Mouse (Mus musculus): ENCODE measurements at regions not wholly inside any gene's neighbourhood (a gene's known extent, or its start where the extent isn't known, plus 50 kb on each side); places are given as distances from the start of the nearest gene placed in this dataset.

DNA sequence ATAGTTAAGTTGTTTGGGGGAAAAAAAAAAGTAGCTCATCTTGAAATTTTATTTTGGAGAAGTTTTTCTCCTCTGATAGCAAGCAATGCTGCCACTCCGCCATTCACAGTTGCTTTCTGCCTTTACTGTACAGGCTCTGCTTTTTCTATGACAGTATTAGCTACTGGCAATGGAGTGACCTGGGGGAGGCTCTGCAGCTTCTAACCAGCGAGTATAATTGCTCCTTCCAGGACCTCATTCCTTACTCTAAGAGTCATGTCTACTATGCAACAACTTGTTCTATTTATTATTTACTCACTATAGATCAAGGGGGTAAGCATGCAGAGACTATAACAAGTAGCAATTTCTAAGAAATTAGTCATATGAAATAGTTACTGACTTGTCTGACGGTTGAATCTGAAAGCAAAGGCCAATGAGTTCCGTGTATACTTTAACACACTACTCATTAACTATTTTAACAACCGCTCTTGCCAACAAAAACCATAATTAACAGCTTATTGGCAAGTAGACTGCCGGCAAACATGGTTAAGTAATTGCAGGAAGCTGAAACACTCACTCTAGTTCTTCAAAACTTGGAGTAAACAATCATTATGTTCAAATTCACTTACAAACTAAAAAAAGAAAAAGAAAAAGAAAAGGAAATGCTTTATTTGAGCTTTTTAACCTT lies 432.9 kb upstream of the B3galt2 start:
- no peak overlapping the region for H3K4me3 ChIP-seq
- no peak for DNase-seq (ENCODE audit: low spot score)
- H3K36me3 ChIP-seq, result no peaks in the 10 kb centered on the region
- H3K27ac ChIP-seq, result no peak overlapping the region
- H3K27me3 ChIP-seq (ENCODE audit: insufficient read depth, poor library complexity, severe bottlenecking), result no peaks in the 10 kb centered on the region
- H3K4me1 ChIP-seq (replicated peaks), result no peaks in the 10 kb centered on the region
- WGBS, result 89% methylated on average over 6 of the region's 6 CpGs
- H3K9me3 ChIP-seq, result no peaks in the 10 kb centered on the region

DNA sequence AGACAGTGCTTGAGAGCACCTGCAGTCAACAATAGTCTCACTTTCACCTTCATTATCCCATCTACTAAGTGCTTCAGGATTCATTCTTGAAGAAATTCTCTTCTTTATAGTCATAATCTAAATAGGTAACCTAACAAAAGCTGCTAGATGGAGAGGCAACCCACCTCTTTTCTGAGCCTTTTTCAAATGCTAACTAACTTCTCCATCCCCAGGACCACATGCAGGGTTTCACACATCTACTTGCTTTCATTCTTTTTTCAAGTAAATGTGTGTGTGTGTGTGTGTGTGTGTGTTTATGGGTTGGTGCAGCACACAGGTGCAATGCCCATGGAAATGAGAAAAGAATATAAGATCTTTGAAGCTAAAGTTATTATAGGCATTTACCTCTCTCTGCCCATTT lies 423.1 kb upstream of the B3galt2 start:
- H3K4me1 ChIP-seq (replicated peaks), result no peaks in the 10 kb centered on the region

DNA sequence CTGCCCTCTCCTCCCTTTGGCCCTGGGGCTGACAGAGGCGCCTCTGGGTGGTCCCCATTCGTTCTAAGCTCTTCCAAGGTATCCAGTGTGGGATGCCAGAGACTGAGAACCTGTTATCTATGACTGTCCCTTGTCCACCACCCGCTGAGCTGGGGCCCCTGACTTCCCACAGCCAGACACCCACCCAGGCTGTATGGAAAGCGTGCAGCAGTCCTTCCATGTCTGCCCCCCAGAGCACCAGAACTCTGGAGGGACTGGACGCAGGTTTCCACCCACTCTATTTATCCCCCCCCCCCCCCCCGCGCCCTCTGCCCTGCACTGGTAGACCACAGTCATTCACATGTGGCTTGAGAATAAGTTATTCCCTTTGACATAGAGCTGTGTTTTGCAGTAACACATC lies 408.5 kb upstream of the B3galt2 start:
- Histone ChIP-seq H3K27ac (no peak overlapping the region), H3K9me3 (no peaks in the 10 kb centered on the region), H3K36me3 (no peaks in the 10 kb centered on the region), H3K27me3 (ENCODE audit: insufficient read depth, poor library complexity, severe bottlenecking) (no peaks in the 10 kb centered on the region), H3K4me1 (replicated peaks) (no peaks in the 10 kb centered on the region), H3K4me3 (no peak overlapping the region)
- WGBS, result 86% methylated on average over 7 of the region's 7 CpGs
- DNase-seq (ENCODE audit: low spot score), result no peak

More for the DNA sequence above, 423.1 kb upstream of the B3galt2 start:
- Histone ChIP-seq H3K9me3 (no peaks in the 10 kb centered on the region), H3K36me3 (no peaks in the 10 kb centered on the region), H3K27me3 (ENCODE audit: insufficient read depth, poor library complexity, severe bottlenecking) (no peaks in the 10 kb centered on the region), H3K4me3 (no peak overlapping the region), H3K27ac (no peak overlapping the region)
- no peak for DNase-seq (ENCODE audit: low spot score)

DNA sequence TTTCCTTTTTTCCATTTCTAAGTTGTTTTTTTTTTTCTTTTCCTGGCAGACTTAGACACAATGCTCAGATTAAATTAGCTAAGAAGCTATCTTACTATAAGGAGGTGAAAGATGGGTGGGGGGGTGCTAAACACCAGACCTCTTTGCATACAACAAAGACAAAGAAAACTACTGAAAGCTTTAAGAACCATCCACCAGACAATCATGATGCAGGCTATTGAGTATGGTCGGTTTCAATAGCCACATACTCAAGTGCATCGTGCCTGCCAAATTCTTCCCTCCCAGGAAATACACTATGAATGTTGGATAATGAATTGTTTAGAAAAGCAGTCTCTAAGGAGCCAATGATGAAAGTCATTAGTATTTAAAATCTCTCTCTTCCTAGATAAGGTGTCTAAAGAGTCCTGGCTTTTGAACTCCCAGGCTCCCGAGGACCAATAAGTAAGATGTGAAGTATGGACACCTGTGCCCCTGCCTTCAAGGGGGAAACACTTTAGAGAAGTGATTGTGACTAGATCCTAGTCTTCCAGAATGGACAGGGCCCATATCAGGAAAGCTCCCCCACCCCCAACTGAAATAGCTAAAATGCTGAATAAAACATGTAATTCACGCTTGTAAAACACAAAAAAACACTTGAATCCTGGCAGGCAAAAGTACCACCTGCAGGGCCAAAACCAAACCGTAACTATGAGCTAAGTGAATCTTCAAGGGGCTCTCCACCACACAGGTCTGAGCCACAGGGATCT lies 381.8 kb upstream of the B3galt2 start:
- Histone ChIP-seq H3K27me3 (ENCODE audit: insufficient read depth, poor library complexity, severe bottlenecking) (no peaks in the 10 kb centered on the region), H3K4me3 (no peak overlapping the region), H3K27ac (no peak overlapping the region), H3K4me1 (replicated peaks) (no peaks in the 10 kb centered on the region), H3K9me3 (no peaks in the 10 kb centered on the region), H3K36me3 (no peaks in the 10 kb centered on the region)
- WGBS, result 81% methylated on average over 5 of the region's 5 CpGs
- no peak for DNase-seq (ENCODE audit: low spot score)

DNA sequence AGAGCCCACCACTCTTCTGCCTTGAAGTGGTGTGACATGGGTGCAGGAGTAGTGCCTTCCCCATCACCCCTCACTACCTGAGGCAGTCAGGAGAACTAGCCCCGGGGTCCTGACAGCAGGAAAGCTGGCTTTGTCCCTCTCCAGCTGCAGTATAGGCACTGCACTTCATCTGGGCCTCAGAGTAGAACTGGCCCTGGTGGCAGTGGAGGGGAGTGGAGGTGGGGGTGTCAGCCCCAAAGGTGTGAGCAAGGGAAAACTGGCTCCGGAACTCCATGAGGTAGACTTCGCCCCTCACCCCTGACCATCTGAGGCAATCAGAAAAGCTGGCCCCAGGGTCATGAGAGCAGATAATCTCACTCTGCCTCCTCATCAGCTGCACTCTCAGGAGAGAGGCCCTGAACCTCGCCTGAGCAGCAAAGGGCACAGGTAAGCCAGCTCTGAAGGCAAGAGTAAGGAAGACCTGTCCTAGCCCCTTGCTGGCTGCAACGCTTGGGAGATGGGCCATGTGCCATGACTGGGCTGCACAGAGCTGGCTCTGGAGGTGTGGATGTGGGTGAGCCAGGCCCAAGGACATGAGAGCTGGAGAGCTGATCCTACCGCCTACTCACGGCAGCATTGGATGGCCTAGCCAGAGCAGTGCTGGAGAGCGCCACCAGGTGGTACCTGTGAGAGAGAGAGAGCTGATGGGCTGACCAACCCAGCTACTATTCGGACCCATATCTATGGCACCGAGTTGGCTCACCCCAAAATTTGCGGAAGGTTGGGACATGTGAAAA lies 377.0 kb upstream of the B3galt2 start:
- H3K27ac ChIP-seq, result no peak overlapping the region
- H3K4me3 ChIP-seq, result no peak overlapping the region
- H3K27me3 ChIP-seq (ENCODE audit: insufficient read depth, poor library complexity, severe bottlenecking), result no peaks in the 10 kb centered on the region
- no peaks in the 10 kb centered on the region for H3K36me3 ChIP-seq
- no peak for DNase-seq (ENCODE audit: low spot score)
- no peaks in the 10 kb centered on the region for H3K4me1 ChIP-seq (replicated peaks)
- H3K9me3 ChIP-seq, result no peaks in the 10 kb centered on the region
- WGBS, result 79% methylated on average over 11 of the region's 11 CpGs

DNA sequence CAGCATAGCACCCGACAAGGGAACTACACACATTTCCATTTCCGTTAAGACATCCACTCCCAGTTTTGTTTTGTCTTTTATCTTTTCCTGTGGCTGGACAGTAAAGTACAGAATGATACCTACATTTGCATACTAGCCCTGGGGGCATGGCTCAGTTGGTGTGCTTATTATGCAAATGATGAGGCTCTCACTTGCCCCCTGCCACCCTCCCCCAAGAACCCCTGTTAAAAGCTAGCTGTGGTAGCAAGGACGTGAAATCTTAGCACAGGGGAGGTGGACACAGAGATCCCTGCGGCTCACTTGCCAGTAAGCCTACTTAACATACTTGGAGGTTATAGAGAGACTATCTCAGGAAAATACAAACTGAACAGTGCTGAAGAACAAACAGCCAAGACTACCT lies 375.2 kb upstream of the B3galt2 start:
- no peaks in the 10 kb centered on the region for H3K27me3 ChIP-seq (ENCODE audit: insufficient read depth, poor library complexity, severe bottlenecking)
- H3K4me3 ChIP-seq, result no peak overlapping the region
- H3K9me3 ChIP-seq, result no peaks in the 10 kb centered on the region
- no peaks in the 10 kb centered on the region for H3K36me3 ChIP-seq
- DNase-seq (ENCODE audit: low spot score), result no peak
- H3K4me1 ChIP-seq (replicated peaks), result no peaks in the 10 kb centered on the region
- no peak overlapping the region for H3K27ac ChIP-seq
- 81% methylated on average over 4 of the region's 4 CpGs for WGBS

DNA sequence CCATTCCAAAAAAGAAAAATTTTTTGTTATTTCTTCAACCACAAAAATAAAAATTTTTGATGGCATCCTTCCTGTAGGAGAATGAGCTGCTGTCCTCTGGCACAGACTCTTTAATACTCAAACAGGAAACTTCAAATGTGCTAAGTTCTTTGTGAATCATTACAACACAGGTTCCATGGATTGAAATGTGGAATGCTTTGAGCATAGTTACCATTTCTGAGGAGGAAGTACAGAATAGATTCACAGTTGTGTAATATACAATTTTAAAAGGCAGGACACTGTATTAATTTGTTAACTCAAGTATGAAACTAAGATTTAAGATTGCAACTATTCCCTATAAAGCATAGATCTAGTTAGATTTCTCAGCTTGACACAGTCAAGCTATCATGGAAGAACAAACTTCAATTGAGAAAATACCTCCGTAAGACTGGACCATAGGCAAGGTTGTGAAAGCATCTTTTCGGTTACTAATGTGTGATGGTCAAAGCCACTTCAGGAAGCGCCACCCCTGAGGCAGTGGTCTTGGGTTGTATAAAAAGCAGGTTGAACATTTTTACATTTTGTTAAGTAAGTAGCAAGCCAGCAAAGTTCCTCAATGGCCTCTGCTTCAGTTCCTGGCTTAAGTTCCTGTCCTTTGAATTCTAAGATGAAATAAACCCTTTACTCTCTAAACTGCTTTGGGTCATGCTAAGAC lies 354.0 kb upstream of the B3galt2 start:
- Histone ChIP-seq H3K9me3 (no peaks in the 10 kb centered on the region), H3K27me3 (ENCODE audit: insufficient read depth, poor library complexity, severe bottlenecking) (no peaks in the 10 kb centered on the region), H3K4me1 (replicated peaks) (no peaks in the 10 kb centered on the region), H3K4me3 (no peak overlapping the region), H3K36me3 (no peaks in the 10 kb centered on the region), H3K27ac (no peak overlapping the region)
- DNase-seq (ENCODE audit: low spot score), result no peak
- 94% methylated on average over 3 of the region's 3 CpGs for WGBS

DNA sequence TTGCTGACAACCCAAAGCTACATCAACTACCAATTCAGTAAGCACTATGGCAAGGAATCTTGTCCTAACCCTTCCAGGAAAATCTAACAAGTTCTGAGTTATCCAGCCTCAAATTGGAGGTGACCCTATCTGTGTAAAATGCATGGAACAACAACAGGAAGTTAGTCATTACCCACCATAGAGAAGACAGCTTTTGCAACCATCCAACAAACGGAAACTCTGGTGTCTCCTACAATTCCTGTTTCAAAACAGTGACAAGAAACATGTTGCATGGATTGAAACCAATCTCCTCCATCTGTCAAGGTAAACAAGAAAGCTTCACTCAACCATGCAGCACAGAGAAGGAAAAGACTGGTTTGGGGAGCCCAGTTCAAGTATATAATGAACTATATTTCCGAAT lies 353.0 kb upstream of the B3galt2 start:
- Histone ChIP-seq H3K4me3 (no peak overlapping the region), H3K9me3 (no peaks in the 10 kb centered on the region), H3K4me1 (replicated peaks) (no peaks in the 10 kb centered on the region), H3K27me3 (ENCODE audit: insufficient read depth, poor library complexity, severe bottlenecking) (no peaks in the 10 kb centered on the region), H3K27ac (no peak overlapping the region), H3K36me3 (no peaks in the 10 kb centered on the region)
- WGBS, result 83% methylated on average over 2 of the region's 2 CpGs
- no peak for DNase-seq (ENCODE audit: low spot score)

DNA sequence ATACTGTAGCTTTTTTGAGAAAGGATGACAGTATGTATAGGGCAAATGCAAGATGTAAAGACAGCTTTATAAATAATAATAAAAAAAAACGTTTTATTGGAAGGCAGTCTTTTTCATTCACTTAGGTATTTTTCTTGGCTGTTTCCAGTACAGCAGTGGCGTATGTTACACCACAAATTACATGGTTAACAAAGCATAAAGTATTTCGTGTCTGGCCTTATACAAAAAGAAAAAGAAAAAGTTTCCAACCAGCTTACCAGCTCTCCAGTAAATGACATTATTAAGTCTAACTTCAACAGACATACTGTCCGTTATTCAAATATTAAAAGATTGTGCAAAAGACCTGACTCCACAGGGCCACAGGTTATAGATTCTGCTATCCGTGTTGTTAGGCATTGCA lies 343.9 kb upstream of the B3galt2 start:
- H3K4me1 ChIP-seq (replicated peaks), result no peaks in the 10 kb centered on the region
- no peak overlapping the region for H3K4me3 ChIP-seq
- WGBS, result 80% methylated on average over 5 of the region's 5 CpGs
- no peak overlapping the region for H3K27ac ChIP-seq
- DNase-seq (ENCODE audit: low spot score), result no peak
- no peaks in the 10 kb centered on the region for H3K27me3 ChIP-seq (ENCODE audit: insufficient read depth, poor library complexity, severe bottlenecking)
- no peaks in the 10 kb centered on the region for H3K36me3 ChIP-seq
- H3K9me3 ChIP-seq, result no peaks in the 10 kb centered on the region

DNA sequence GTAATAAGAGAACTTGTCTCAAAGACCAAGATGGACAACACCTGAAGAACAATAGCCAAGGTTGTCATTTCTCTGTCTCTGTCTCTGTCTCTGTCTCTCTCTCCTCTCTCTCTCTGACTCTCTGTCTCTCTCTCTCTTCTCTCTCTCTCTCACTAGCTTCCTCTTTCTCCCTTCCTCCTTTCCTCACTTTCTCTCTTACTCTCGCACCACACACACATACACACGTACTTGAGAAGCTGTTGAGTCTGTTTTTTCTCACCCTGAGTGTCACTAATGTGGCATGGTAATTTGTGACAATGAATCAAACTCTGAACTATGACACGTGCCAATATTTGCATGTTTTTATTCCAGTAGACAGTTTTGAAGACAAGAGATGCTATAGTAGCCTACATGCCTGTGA lies 333.1 kb upstream of the B3galt2 start:
- Histone ChIP-seq H3K27ac (no peak overlapping the region), H3K36me3 (no peaks in the 10 kb centered on the region), H3K27me3 (ENCODE audit: insufficient read depth, poor library complexity, severe bottlenecking) (no peaks in the 10 kb centered on the region), H3K9me3 (no peaks in the 10 kb centered on the region), H3K4me3 (no peak overlapping the region), H3K4me1 (replicated peaks) (0 out of 2 replicates have a peak, but pooled peaks cover 2% of the 10 kb centered on the region)
- 73% methylated on average over 3 of the region's 3 CpGs for WGBS
- DNase-seq (ENCODE audit: low spot score), result no peak

DNA sequence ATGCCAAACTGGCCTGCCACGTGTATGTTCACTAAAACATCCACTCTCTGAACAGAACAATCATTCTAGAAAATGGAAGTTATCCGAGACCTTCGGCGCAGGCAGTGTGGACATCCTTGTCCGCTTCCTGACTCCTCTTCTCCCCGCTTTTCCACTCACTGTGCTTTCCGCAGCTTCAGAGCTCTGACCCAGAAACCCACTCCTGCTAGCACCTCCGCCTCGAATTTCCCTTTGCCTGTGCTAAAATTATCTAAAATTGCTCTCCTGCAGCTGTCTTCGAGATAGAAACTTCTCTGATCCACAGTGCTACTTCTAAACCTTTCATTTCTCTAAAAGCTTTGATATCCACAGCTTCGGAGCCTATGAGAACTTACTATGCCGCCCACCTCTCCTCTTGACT lies 322.1 kb upstream of the B3galt2 start:
- Histone ChIP-seq H3K9me3 (0 out of 2 replicates have a peak, but pooled peaks cover 2% of the 10 kb centered on the region), H3K4me1 (replicated peaks) (no peaks in the 10 kb centered on the region), H3K4me3 (no peak overlapping the region), H3K36me3 (no peaks in the 10 kb centered on the region), H3K27me3 (ENCODE audit: insufficient read depth, poor library complexity, severe bottlenecking) (no peaks in the 10 kb centered on the region), H3K27ac (no peak overlapping the region)
- DNase-seq (ENCODE audit: low spot score), result no peak
- WGBS, result 90% methylated on average over 12 of the region's 12 CpGs

DNA sequence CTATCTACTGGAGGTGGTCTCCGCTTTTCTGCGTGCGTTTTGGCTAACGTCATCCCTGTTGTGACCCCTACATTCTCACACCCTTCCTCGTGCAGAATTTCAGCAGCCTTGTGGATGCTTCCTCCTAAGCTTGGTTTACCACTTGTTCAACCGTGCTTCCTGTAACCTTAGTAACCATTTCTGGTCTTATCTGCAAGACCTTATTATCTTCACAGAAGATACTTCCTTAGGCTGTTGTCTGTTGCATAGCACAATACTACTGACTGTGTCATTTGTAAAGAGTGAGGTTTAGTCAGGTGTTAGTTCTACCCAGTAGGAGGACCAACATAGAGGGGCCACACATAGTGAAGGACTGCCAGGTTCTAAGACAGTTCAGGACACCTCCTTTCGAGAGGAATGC lies 320.9 kb upstream of the B3galt2 start:
- no peak for DNase-seq (ENCODE audit: low spot score)
- no peaks in the 10 kb centered on the region for H3K4me1 ChIP-seq (replicated peaks)
- H3K27ac ChIP-seq, result no peak overlapping the region
- no peak overlapping the region for H3K4me3 ChIP-seq
- H3K9me3 ChIP-seq, result 0 out of 2 replicates have a peak, but pooled peaks cover 2% of the 10 kb centered on the region
- WGBS, result 91% methylated on average over 7 of the region's 7 CpGs
- no peaks in the 10 kb centered on the region for H3K36me3 ChIP-seq
- H3K27me3 ChIP-seq (ENCODE audit: insufficient read depth, poor library complexity, severe bottlenecking), result no peaks in the 10 kb centered on the region

DNA sequence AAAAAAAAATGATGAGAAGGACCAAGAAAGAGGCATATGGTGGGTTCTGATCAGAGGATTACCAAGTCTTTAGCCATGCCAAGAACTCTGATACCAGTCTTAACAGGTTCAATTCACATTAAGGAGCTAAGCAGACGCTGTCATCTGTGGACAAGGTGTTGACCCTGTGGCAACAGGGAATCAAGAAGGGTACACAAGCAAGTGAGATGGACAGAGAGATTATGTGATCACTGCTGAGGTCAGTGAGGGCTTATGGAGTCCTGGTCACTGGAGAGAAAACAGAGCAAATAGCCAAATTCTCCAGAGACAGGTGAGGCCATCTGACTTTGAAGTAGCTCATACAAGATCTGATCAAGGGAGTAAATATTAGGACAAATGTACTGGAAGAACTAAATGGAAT lies 289.1 kb upstream of the B3galt2 start:
- WGBS, result 72% methylated on average over 1 of the region's 1 CpGs
- Histone ChIP-seq H3K27me3 (ENCODE audit: insufficient read depth, poor library complexity, severe bottlenecking) (no peaks in the 10 kb centered on the region), H3K36me3 (no peaks in the 10 kb centered on the region), H3K4me3 (no peak overlapping the region), H3K27ac (no peak overlapping the region), H3K4me1 (replicated peaks) (no peaks in the 10 kb centered on the region), H3K9me3 (no peaks in the 10 kb centered on the region)
- DNase-seq (ENCODE audit: low spot score), result no peak

Measured in hindbrain, embryonic 10.5 days (tissue).